Mouse (Mus musculus): Measurements from ENCODE around the gene Ndufa11.

DNA sequence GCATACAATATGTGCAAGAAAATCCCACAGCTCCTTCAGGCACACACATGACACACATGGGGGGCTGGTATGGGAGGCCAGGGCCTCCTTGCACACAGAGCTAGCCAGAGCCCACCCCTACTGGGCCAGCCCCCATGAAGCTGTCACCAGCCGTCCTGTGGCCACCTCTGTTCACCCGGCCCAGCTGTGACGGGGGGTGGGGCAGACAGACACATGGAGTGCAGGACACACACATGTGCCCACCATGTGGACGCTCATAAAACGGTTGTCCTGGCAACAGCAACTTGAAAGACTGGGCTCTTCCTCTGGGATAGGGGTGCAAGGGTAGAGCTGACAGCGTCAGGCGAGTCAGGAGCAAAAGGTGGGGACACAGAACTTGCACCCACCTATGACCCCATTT, 41.7 kb downstream of the Ndufa11 start:
- TF ChIP-seq ZNF384 (IDR thresholded peaks at IDR 0.05; ENCODE audit: low read depth, low read length): no peak
- no peak for TF ChIP-seq ZC3H11A (IDR thresholded peaks at IDR 0.05; ENCODE audit: borderline replicate concordance, low read depth, low read length)
